Mouse (Mus musculus): ENCODE data around the gene Fmo1. TPM values are rescaled to one million over a fixed set of nuclear protein-coding genes. Genes with fewer than 3 reads are reported as not detected.

Fmo1 gene
- polyA plus RNA-seq, 1 experiment from 2014 or later: 82.5 TPM

DNA sequence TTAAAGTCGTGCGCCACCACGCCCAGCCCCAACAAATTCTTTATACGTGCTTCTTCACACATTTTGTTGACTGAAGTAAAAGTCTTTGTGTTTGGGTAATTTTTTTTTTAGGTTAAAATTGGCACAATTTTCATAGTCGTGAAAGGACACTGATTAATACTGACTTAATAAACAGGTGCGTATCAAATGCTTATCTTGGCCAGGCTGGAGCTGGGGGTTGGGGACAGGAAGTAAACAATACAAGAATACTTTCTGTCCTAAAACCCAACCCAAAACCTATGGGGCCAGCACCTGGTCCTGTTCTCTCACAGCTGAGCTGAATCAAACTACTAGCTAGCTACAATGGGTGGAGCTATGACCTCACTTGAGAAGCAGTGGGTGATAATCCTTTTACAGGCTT is 26.6 kb upstream of the Fmo1 start:
- Histone ChIP-seq H3K4me3 (replicated peaks; ENCODE audit: low read depth, low read length) (no peak overlapping the region), H3K36me3 (ENCODE audit: insufficient read depth, low read length) (no peaks in the 10 kb centered on the region), H3K9ac (ENCODE audit: low read depth, low read length) (no peak overlapping the region), H3K4me1 (replicated peaks; ENCODE audit: insufficient read depth, low read length) (no peaks in the 10 kb centered on the region), H3K9me3 (replicated peaks; ENCODE audit: low read length) (no peaks in the 10 kb centered on the region), H3K27me3 (ENCODE audit: insufficient read depth, low read length) (no peaks in the 10 kb centered on the region), H3K4me2 (ENCODE audit: low read length) (no peak overlapping the region), H3K27ac (no peak overlapping the region)
- no peak for ATAC-seq (replicated peaks; ENCODE audit: low FRiP score, low read depth)
- TF ChIP-seq CTCF (IDR thresholded peaks at IDR 0.05; ENCODE audit: low read depth): no peak
- WGBS: 88% methylated on average over 6 of the region's 6 CpGs
- DNase-seq (ENCODE audit: low spot score): no peak

DNA sequence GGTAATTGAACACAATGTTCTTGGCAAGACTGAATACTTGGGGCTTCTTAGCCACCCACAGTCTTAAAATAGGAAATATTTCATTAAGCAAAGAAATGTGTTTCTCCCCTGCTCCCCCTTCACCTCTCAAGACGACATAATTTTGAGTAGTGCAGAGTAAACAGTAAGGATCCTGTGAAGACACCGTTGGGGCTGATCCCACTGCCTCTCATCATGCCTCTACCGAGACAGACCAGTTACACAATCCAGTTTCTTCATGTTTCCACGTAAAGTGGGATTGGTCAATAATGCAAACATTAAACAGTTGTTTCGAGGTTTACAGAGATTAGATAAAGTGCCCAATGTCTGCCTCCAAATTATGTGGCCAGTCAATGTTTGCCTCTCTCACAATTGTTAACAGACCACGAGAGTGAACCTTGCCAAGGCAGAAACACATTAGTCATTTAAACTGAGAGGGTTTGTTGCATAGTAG is 25.6 kb upstream of the Fmo1 start:
- no peak for TF ChIP-seq CTCF (IDR thresholded peaks at IDR 0.05; ENCODE audit: low read depth)
- Histone ChIP-seq H3K4me3 (replicated peaks; ENCODE audit: low read depth, low read length) (no peak overlapping the region), H3K27me3 (ENCODE audit: insufficient read depth, low read length) (no peaks in the 10 kb centered on the region), H3K4me2 (ENCODE audit: low read length) (no peak overlapping the region), H3K4me1 (replicated peaks; ENCODE audit: insufficient read depth, low read length) (no peaks in the 10 kb centered on the region), H3K27ac (0 out of 2 replicates have a peak overlapping the region, but pooled peaks have one; percentile 42), H3K9ac (ENCODE audit: low read depth, low read length) (no peak overlapping the region), H3K36me3 (ENCODE audit: insufficient read depth, low read length) (no peaks in the 10 kb centered on the region), H3K9me3 (replicated peaks; ENCODE audit: low read length) (no peaks in the 10 kb centered on the region)
- no peak for DNase-seq (ENCODE audit: low spot score)
- no peak; the same call in 1 of the 2 replicates for ATAC-seq (replicated peaks; ENCODE audit: low FRiP score, low read depth)
- 59% methylated on average over 6 of the region's 6 CpGs for WGBS

DNA sequence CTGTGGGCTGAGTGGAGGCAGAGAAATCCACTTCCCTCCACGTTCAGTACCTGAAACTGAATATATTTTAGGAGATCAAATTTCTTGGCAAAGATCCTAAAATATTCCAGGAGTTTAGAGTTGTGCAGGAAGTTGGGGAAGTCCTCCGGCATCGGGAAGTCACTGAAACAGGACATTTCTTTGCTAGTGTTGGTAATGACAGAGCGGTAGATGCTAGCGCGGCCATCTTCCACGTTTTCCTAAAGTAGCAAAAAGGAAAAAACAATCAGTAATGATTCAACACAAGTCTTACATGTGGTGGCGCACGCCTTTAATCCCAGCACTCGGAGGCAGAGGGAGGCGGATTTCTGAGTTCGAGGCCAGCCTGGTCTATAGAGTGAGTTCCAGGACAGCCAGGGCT is 22.2 kb upstream of the Fmo1 start:
- Histone ChIP-seq H3K27ac (no peak overlapping the region), H3K4me2 (ENCODE audit: low read length) (no peak overlapping the region), H3K9ac (ENCODE audit: low read depth, low read length) (no peak overlapping the region), H3K36me3 (ENCODE audit: insufficient read depth, low read length) (no peaks in the 10 kb centered on the region), H3K27me3 (ENCODE audit: insufficient read depth, low read length) (no peaks in the 10 kb centered on the region), H3K4me1 (replicated peaks; ENCODE audit: insufficient read depth, low read length) (no peaks in the 10 kb centered on the region), H3K9me3 (replicated peaks; ENCODE audit: low read length) (no peaks in the 10 kb centered on the region), H3K4me3 (replicated peaks; ENCODE audit: low read depth, low read length) (no peak overlapping the region)
- TF ChIP-seq CTCF (IDR thresholded peaks at IDR 0.05; ENCODE audit: low read depth): no peak
- ATAC-seq (replicated peaks; ENCODE audit: low FRiP score, low read depth): no peak
- 79% methylated on average over 12 of the region's 12 CpGs for WGBS
- DNase-seq (ENCODE audit: low spot score): no peak

DNA sequence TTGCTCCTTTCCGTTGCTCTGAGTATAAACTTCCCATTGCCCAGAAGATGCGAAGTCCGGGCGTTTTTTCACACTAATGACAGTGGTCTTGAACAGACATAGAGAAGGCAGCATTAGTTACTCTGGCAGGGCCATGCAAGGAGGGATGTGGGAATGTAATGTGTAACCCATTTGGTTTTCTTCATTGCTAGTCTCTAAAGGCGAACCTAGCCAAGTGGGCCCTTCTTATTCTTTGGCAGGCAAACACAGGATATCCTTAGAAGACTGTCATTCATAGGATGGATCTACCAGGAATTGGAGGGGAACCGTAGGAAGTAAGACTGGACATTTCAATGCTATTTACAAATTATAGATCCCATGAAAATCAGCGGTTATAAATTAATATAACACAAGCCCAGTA is 21.2 kb upstream of the Fmo1 start:
- H3K4me2 ChIP-seq (ENCODE audit: low read length): no peak overlapping the region
- H3K9ac ChIP-seq (ENCODE audit: low read depth, low read length): no peak overlapping the region
- no peak for DNase-seq (ENCODE audit: low spot score)
- TF ChIP-seq CTCF (IDR thresholded peaks at IDR 0.05; ENCODE audit: low read depth): no peak
- no peak overlapping the region for H3K4me3 ChIP-seq (replicated peaks; ENCODE audit: low read depth, low read length)
- H3K4me1 ChIP-seq (replicated peaks; ENCODE audit: insufficient read depth, low read length): no peaks in the 10 kb centered on the region
- H3K27ac ChIP-seq: no peak overlapping the region
- no peaks in the 10 kb centered on the region for H3K9me3 ChIP-seq (replicated peaks; ENCODE audit: low read length)
- 83% methylated on average over 7 of the region's 7 CpGs for WGBS
- no peaks in the 10 kb centered on the region for H3K27me3 ChIP-seq (ENCODE audit: insufficient read depth, low read length)
- no peak for ATAC-seq (replicated peaks; ENCODE audit: low FRiP score, low read depth)
- H3K36me3 ChIP-seq (ENCODE audit: insufficient read depth, low read length): no peaks in the 10 kb centered on the region

DNA sequence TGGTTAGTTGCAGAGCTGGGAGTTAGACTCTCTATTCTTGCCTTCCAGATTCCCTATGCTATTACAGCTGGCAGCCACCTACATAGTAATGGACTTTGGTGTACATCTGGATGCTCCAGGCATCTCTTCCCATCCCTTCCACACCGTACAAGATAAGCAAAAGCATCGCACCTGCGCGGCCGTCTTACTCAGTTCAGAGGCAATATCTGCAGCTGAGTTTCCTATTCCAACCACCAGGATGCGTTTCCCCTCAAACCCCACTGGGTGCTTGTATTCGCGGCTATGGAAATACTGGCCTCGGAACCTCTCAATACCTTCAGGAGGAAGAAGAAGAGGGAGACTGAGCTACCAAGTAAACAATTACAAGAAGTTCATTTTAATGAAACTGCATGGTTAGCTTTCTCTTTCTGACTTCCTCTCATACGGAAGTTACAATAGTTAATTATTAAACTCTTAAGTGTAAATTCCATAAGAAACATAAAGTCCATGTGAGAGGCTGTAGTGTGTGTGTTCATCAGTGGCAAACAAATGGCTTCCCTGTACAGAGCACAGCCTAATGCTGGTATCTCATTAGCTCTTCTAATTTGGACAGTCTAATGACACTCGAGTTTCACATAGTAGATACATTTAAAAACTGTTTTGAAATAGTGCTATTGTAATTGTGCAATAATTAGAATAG is 19.9 kb upstream of the Fmo1 start:
- H3K4me3 ChIP-seq (replicated peaks; ENCODE audit: low read depth, low read length): no peak overlapping the region
- no peaks in the 10 kb centered on the region for H3K4me1 ChIP-seq (replicated peaks; ENCODE audit: insufficient read depth, low read length)
- H3K36me3 ChIP-seq (ENCODE audit: insufficient read depth, low read length): no peaks in the 10 kb centered on the region
- H3K9me3 ChIP-seq (replicated peaks; ENCODE audit: low read length): no peaks in the 10 kb centered on the region
- no peaks in the 10 kb centered on the region for H3K27me3 ChIP-seq (ENCODE audit: insufficient read depth, low read length)
- H3K9ac ChIP-seq (ENCODE audit: low read depth, low read length): no peak overlapping the region
- H3K27ac ChIP-seq: no peak overlapping the region
- ATAC-seq (replicated peaks; ENCODE audit: low FRiP score, low read depth) (peak; percentile 83; the same call in 1 of the 2 replicates), DNase-seq (ENCODE audit: low spot score) (peak; percentile 40)
- 76% methylated on average over 11 of the region's 11 CpGs for WGBS
- peak; percentile 17; the same call in 1 of the 2 replicates for TF ChIP-seq CTCF (IDR thresholded peaks at IDR 0.05; ENCODE audit: low read depth)
- H3K4me2 ChIP-seq (ENCODE audit: low read length): no peak overlapping the region

DNA sequence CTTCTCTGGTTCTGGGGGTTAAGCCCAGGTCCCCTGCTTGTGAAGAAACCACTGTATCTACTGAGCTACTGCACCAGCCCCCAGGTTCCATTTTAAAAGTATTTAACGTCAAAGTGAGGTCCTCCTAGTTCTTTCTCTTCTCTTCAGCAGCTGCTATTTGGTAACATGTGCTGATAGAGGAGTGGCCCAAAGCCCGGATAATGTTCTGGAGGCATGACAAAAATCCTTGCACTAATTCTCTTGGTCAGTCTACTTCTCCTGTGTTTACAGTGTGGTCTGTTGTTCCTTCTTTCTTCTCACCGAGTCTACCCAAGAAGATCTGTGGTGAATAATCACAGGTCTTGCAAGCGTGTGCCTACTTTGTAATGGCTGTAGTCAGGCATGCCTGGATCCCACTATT is 16.3 kb upstream of the Fmo1 start:
- no peak overlapping the region for H3K9ac ChIP-seq (ENCODE audit: low read depth, low read length)
- no peak for TF ChIP-seq CTCF (IDR thresholded peaks at IDR 0.05; ENCODE audit: low read depth)
- 66% methylated on average over 4 of the region's 4 CpGs for WGBS
- no peak overlapping the region for H3K4me2 ChIP-seq (ENCODE audit: low read length)
- H3K27me3 ChIP-seq (ENCODE audit: insufficient read depth, low read length): no peaks in the 10 kb centered on the region
- no peaks in the 10 kb centered on the region for H3K36me3 ChIP-seq (ENCODE audit: insufficient read depth, low read length)
- no peak overlapping the region for H3K4me3 ChIP-seq (replicated peaks; ENCODE audit: low read depth, low read length)
- no peaks in the 10 kb centered on the region for H3K4me1 ChIP-seq (replicated peaks; ENCODE audit: insufficient read depth, low read length)
- DNase-seq (ENCODE audit: low spot score) (no peak), ATAC-seq (replicated peaks; ENCODE audit: low FRiP score, low read depth) (no peak)
- no peaks in the 10 kb centered on the region for H3K9me3 ChIP-seq (replicated peaks; ENCODE audit: low read length)
- no peak overlapping the region for H3K27ac ChIP-seq
